Mouse (Mus musculus) C2C12 (cell line): ENCODE data around the gene Rai14.

ENCODE experiments used
- CTCF ChIP-seq: IDR thresholded peaks from one replicate; pipeline ENCODE4 v1.5.1; 2011; ENCODE audit not compliant: control insufficient read depth, insufficient read depth, insufficient read length
- FOSL1 ChIP-seq: IDR thresholded peaks from one replicate; pipeline ENCODE4 v1.8.0; 2011; ENCODE audit warnings: mild to moderate bottlenecking, low read length; ENCODE audit not compliant: poor library complexity, insufficient read depth, severe bottlenecking
- MAX ChIP-seq: IDR thresholded peaks from one replicate; pipeline ENCODE4 v1.6.1; 2011; ENCODE audit warnings: mild to moderate bottlenecking, control low read depth
- USF1 ChIP-seq: IDR thresholded peaks from one replicate; pipeline ENCODE4 v1.6.1; 2011; ENCODE audit warnings: low read depth, mild to moderate bottlenecking, control low read depth, moderate library complexity

- TF ChIP-seq CTCF (no peak), MAX (no peak), USF1 (no peak), FOSL1 (no peak)
Measured at GRCm38 (mm10) chr15:10720188-10720587, 5.8 kb upstream of the Rai14 start.
